Mouse (Mus musculus) T-helper 1 cell (primary cell): ENCODE results near the gene Gm5039.
"Not testable (repeated sequence)": the region's sequence is repeated elsewhere in the genome, so short reads cannot be mapped to it uniquely, and the experiment has no call there.

Experiments
- in situ Hi-C: fragments of 300-600 bp; cut with MboI, MseI; formaldehyde crosslinking; loops from one replicate; pipeline ENCODE4 v1.15.1; 2025; ENCODE audit warnings: high pct_unique_total_duplicates

The Gm5039 gene

GRCm38 (mm10) chr12:88323926-88324325 lies at the start of gene Gm5039:
Gene Gm5039, minus strand, starts transcription at chr12:88324026.
- in situ Hi-C loops = not testable (repeated sequence)

GRCm38 (mm10) chr12:88372018-88372417 lies 48.2 kb upstream of the Gm5039 start:
- in situ Hi-C loops = no loop called here

GRCm38 (mm10) chr12:88370321-88370720 lies 46.5 kb upstream of the Gm5039 start:
- in situ Hi-C loops = not testable (repeated sequence)

- in situ Hi-C loops = not testable (repeated sequence)
These were observed 45.9 kb upstream of the Gm5039 start for GRCm38 (mm10) chr12:88369690-88370089.

GRCm38 (mm10) chr12:88368618-88369017 lies 44.8 kb upstream of the Gm5039 start:
- in situ Hi-C loops = no loop called here

GRCm38 (mm10) chr12:88367673-88368072 lies 43.8 kb upstream of the Gm5039 start:
- in situ Hi-C loops = no loop called here

GRCm38 (mm10) chr12:88361120-88361445 lies 37.3 kb upstream of the Gm5039 start:
- in situ Hi-C loops = no loop called here

GRCm38 (mm10) chr12:88360441-88361119 lies 36.8 kb upstream of the Gm5039 start, which contains the start of gene Adck1:
Gene Adck1, plus strand, starts transcription at chr12:88360554.
- in situ Hi-C loops = no loop called here

GRCm38 (mm10) chr12:88354182-88354702 lies 30.4 kb upstream of the Gm5039 start:
- in situ Hi-C loops = no loop called here

GRCm38 (mm10) chr12:88341286-88341685 lies 17.5 kb upstream of the Gm5039 start:
- in situ Hi-C loops = not testable (repeated sequence)

GRCm38 (mm10) chr12:88336662-88337413 lies 13.0 kb upstream of the Gm5039 start:
- in situ Hi-C loops = not testable (repeated sequence)

GRCm38 (mm10) chr12:88314556-88314955 lies 9.3 kb downstream of the Gm5039 start:
- in situ Hi-C loops = no loop called here

- in situ Hi-C loops = loop anchor here (10.0 to 25.0 kb wide), 2 partner anchors 285 to 642 kb away; partner anchors contain the start of genes Gm2075 and Gm6803
These were observed 26.7 kb downstream of the Gm5039 start for GRCm38 (mm10) chr12:88297171-88297570.

- in situ Hi-C loops = loop anchor here (10.0 to 25.0 kb wide), 2 partner anchors 281 to 638 kb away; partner anchors contain the start of genes Gm2075 and Gm6803
These were observed 30.7 kb downstream of the Gm5039 start for GRCm38 (mm10) chr12:88293082-88293481.

GRCm38 (mm10) chr12:88285224-88285623 lies 38.6 kb downstream of the Gm5039 start:
- in situ Hi-C loops = loop anchor here (25.0 kb wide), 1 partner anchor 273 kb away; the partner anchor contains the start of genes Gm2075 and Gm6803

GRCm38 (mm10) chr12:88274400-88274799 lies 49.4 kb downstream of the Gm5039 start, which contains the start of gene Gm5662:
Gene Gm5662, minus strand, starts transcription at chr12:88274500.
- in situ Hi-C loops = not testable (repeated sequence)
